Mouse (Mus musculus) cerebellum, postnatal 36 days (tissue): ENCODE measurements around the gene Ttc3.
"Not testable (repeated sequence)": the region's sequence is repeated elsewhere in the genome, so short reads cannot be mapped to it uniquely, and the experiment has no call there.

Experiments used
- DNase-seq, 2 experiments: peaks; one replicate each; pipeline ENCODE4 v3.0.0; 2021 to 2022; ENCODE audit warnings: mixed read lengths in 2 of 2

Ttc3 gene

GRCm38 (mm10) chr16:94436801-94437200 lies 66.4 kb downstream of the Ttc3 start:
- no peak for DNase-seq

- no peak for DNase-seq
These were observed 70.9 kb downstream of the Ttc3 start for GRCm38 (mm10) chr16:94441361-94441760.

GRCm38 (mm10) chr16:94449151-94449550 lies 78.7 kb downstream of the Ttc3 start:
- no peak for DNase-seq

- no peak for DNase-seq
These were observed 79.2 kb downstream of the Ttc3 start for GRCm38 (mm10) chr16:94449632-94450031.

- DNase-seq, result no peak
These were observed 81.4 kb downstream of the Ttc3 start for GRCm38 (mm10) chr16:94451545-94452488.

GRCm38 (mm10) chr16:94452768-94453167 lies 82.3 kb downstream of the Ttc3 start:
- DNase-seq, result no peak

- no peak for DNase-seq
These were observed 83.7 kb downstream of the Ttc3 start for GRCm38 (mm10) chr16:94454146-94454545.

- no peak for DNase-seq
These were observed 93.6 kb downstream of the Ttc3 start for GRCm38 (mm10) chr16:94464067-94464466.

- DNase-seq, result no peak
These were observed 95.5 kb downstream of the Ttc3 start for GRCm38 (mm10) chr16:94465900-94466299.

GRCm38 (mm10) chr16:94466317-94466716 lies 95.9 kb downstream of the Ttc3 start:
- DNase-seq, result not testable (repeated sequence)

- peak in 1 of 2 experiments; percentile 21 for DNase-seq
These were observed 97.1 kb downstream of the Ttc3 start for GRCm38 (mm10) chr16:94467337-94468055.

GRCm38 (mm10) chr16:94468391-94468790 lies 98.0 kb downstream of the Ttc3 start:
- DNase-seq, result no peak

GRCm38 (mm10) chr16:94472515-94472951 lies 102.1 kb downstream of the Ttc3 start:
- peak; percentile 52 to 58 for DNase-seq

GRCm38 (mm10) chr16:94473086-94473822 lies 102.8 kb downstream of the Ttc3 start:
- peak; percentile 23 to 28 for DNase-seq

GRCm38 (mm10) chr16:94484752-94485535 lies 114.5 kb downstream of the Ttc3 start:
- no peak for DNase-seq

- DNase-seq, result no peak
These were observed 116.9 kb downstream of the Ttc3 start for GRCm38 (mm10) chr16:94487341-94487740.

- DNase-seq, result no peak
These were observed 118.9 kb downstream of the Ttc3 start for GRCm38 (mm10) chr16:94489326-94489725.

GRCm38 (mm10) chr16:94497176-94497575 lies 126.8 kb downstream of the Ttc3 start:
- not testable (repeated sequence) for DNase-seq

- peak; percentile 9 to 27 for DNase-seq
These were observed 127.5 kb downstream of the Ttc3 start for GRCm38 (mm10) chr16:94497911-94498310.

- DNase-seq, result no peak
These were observed 133.8 kb downstream of the Ttc3 start for GRCm38 (mm10) chr16:94504192-94504591.

GRCm38 (mm10) chr16:94507071-94507470 lies 136.7 kb downstream of the Ttc3 start:
- no peak for DNase-seq

- DNase-seq, result no peak
These were observed 138.4 kb downstream of the Ttc3 start for GRCm38 (mm10) chr16:94508769-94509168.
